Mouse (Mus musculus) left cerebral cortex, postnatal 14 days (tissue): Measurements from ENCODE around the gene Igsf10. TPM values are rescaled to one million over a fixed set of nuclear protein-coding genes. Genes with fewer than 3 reads are reported as not detected.

Experiments used
- DNase-seq, 2 experiments: peaks; one replicate each; pipeline ENCODE4 v3.0.0; 2021 to 2022; ENCODE audit warnings: low spot score in 2 of 2, mixed read lengths in 1 of 2
- intact Hi-C: fragments of 180-260 bp; cut with DNase I; formaldehyde crosslinking; loops from one replicate; pipeline ENCODE4 v1.15.1; 2025
- total RNA-seq, 2 experiments: library from RNA; stranded (reverse); gene quantifications; 2 replicates each; pipeline ENCODE4 v1.2.3; 2021

The Igsf10 gene
- total RNA-seq, 2 experiments from 2014 or later = 3.3 to 3.7 TPM

DNA sequence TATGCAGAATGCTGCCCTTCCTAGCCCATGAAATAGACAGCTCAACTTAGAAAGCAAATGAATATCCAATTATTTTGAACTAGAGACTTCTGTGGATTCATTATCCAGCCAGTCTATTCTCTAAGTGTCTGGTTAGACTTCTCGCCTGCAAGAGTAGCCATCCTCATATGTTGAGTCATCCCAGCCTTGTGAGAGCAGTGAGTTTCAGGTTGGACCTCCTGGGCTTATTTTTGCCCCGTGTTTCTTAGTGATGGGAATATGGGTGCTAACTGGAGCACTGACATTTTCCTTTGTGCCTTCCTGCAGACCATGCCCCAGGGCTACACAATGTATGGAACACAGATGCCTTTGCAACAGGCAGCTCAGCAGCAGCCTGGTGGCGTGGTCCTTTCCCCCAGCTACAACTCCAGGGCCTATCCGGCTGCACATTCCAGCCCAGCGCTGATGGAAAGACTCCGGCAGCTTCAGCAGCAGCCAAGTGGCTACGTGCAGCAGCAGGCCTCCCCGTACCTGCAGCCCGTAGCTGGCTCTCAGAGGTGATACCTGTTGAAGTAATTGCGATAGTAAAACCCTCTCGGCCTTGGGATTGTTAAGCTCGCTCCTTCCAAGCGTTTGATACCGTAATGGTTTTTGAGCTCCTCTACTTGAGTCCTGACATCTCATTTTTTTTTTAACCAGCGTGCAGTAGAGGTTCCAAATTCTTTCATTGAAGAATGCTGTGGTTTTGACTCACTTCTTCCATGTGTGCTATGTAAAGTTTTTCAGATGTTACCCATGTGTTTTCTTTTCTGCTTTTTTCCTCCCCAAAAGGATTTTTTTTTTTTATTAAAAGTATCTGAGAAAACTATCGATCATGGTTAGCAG lies 48.3 kb downstream of the Igsf10 start:
- intact Hi-C loops = no loop called here

DNA sequence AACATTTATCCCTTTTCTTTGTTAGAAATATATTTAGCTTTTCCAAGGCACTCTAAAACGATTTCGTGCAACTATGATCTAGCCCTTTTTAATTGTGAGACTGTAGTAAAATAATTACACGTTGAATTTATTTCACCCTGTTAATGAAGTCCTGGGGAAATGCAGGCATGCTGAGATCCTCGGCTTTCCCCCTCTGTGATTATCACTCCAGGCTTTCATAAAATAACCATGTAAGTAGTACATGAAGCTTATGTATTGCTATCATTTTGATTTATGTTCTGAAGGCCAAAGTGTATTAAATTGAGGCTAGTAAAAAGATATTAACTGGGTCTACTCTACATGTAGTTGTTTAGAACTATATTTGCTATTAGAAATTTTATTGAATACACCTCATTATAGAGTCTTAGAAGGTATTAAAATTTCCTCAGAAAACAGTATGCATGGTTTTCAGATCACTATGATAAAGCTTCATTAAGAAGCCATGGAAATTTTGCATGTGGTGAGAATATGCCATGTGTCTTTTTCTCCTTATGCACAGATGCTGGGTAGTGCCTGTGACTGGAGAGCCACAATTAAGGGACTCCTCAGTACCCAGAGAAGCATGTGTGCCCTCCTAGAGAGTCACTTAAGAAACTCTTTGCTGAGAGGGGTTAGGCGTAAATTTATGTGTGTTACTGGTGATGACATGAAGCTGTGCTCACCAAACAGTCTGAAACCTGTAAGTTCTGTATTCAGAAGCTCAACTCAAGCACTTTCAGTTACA lies 50.6 kb downstream of the Igsf10 start:
- no peak for DNase-seq
- intact Hi-C loops = no loop called here

More for the DNA sequence above, 48.3 kb downstream of the Igsf10 start:
- no peak for DNase-seq

DNA sequence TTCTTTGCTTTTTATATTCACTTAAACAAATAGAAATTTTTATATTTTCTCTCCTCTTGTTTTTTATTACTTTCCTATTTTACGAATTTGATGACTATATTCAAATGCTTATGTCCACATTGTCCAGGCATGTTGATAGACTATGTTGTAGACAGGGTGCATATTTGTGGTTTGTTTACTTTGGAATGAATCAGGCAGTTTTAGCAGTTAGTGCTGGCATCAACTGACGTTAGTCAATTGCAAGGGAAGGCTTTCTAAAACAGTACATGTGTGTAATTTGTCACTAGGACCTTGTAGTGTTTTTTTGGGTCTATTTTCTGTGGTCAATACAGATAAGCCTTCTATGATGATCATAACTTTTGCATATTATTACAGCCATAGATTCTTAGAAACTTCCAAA lies 53.6 kb downstream of the Igsf10 start:
- intact Hi-C loops = no loop called here
- no peak for DNase-seq

- intact Hi-C loops = no loop called here
- DNase-seq = no peak
These were observed 65.6 kb downstream of the Igsf10 start for GRCm38 (mm10) chr3:59278620-59279019.

- intact Hi-C loops = no loop called here
- no peak for DNase-seq
These were observed 66.0 kb downstream of the Igsf10 start for GRCm38 (mm10) chr3:59278254-59278533.

- intact Hi-C loops = no loop called here
- no peak for DNase-seq
These were observed 66.5 kb downstream of the Igsf10 start for GRCm38 (mm10) chr3:59277502-59278253.

DNA sequence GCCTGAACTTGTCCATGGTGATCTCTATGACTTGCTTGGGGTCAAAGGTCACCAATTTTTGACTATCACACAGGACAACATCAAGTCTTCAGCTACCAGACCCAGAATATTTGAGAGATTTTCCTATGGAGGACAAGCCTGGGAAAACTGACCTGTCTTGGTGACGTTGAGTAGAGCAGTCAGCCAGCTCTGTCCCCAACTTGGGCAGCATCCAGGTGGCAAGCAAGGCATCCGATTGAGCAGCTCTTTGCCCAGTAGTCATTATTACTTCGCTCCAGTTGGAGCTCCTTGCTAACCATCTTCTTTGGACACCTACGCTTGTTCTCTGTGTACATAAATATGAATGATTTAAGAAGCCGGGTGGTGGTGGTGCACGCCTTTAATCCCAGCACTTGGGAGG lies 73.4 kb downstream of the Igsf10 start:
- no peak for DNase-seq
- intact Hi-C loops = no loop called here

Other genes with a start within 250 kb of the Igsf10 start
- not detected for gene Gpr171, start 242.6 kb downstream of the Igsf10 start, total RNA-seq
- gene P2ry14, start 190.8 kb downstream of the Igsf10 start, total RNA-seq = 1 to 10 TPM; 1.9 to 2.7 TPM
- not detected for gene Gpr87, start 149.3 kb downstream of the Igsf10 start, total RNA-seq
- gene P2ry13, start 133.5 kb downstream of the Igsf10 start, total RNA-seq = 10 to 100 TPM; 11.6 to 14.4 TPM
- gene P2ry12, start 81.5 kb downstream of the Igsf10 start, total RNA-seq = 10 to 100 TPM; 70.6 to 76.3 TPM